Mouse (Mus musculus): Measurements from ENCODE around the gene Arpin.

DNA sequence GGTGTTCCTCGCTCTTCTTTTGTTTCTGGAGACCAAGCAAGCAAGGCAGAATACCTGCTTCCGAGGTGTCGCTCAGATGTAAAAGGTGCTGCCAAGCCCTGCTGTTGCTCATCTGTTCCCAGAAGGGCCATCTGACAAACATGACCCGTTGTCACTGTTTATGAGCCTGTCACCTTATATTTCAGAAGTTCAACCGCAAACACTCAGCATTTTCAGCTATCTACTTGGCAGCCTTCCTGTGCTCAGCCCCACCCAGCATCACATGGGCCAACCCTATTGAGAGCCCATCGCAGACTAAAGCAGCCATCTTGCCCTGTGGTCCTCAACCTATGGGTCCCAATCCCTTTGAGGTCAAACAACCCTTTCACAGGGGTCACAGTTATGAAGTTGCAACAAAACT is 34.4 kb downstream of the Arpin start:
- no peak for TF ChIP-seq POLR2A (IDR thresholded peaks at IDR 0.05; ENCODE audit: low read depth, low read length)
- no peak for TF ChIP-seq CTCF (IDR thresholded peaks at IDR 0.05; ENCODE audit: extremely low read depth, insufficient read depth, insufficient read length, insufficient replicate concordance)
